Mouse (Mus musculus) olfactory bulb, adult 2 months (tissue): ENCODE results near the gene Syncrip.

Source experiments
- CTCF ChIP-seq: fragments of 200-500 bp; IDR thresholded peaks from 2 replicates; pipeline ENCODE4 v1.5.1; 2012; ENCODE audit warnings: low read depth, mild to moderate bottlenecking, low read length, moderate library complexity; ENCODE audit not compliant: insufficient read depth
- POLR2A ChIP-seq: fragments of 200-500 bp; IDR thresholded peaks from 2 replicates; pipeline ENCODE4 v1.6.1; 2012; ENCODE audit warnings: mild to moderate bottlenecking, low read depth, low read length, moderate library complexity; ENCODE audit not compliant: insufficient read depth

- TF ChIP-seq CTCF (no peak), POLR2A (no peak)
Observed at GRCm38 (mm10) chr9:88437342-88438236, 44.8 kb downstream of the Syncrip start.
